Mouse (Mus musculus): ENCODE measurements around the gene Slc47a1. TPM values are rescaled to one million over a fixed set of nuclear protein-coding genes. Genes with fewer than 3 reads are reported as not detected.

Gene Slc47a1
- polyA plus RNA-seq, 1 experiment from 2014 or later, result not detected

GRCm38 (mm10) chr11:61295556-61295955 lies 82.6 kb downstream of the Slc47a1 start:
- 95% methylated on average over 2 of the region's 2 CpGs for WGBS
- no peaks in the 10 kb centered on the region for H3K27me3 ChIP-seq (ENCODE audit: control insufficient read depth, insufficient read depth, low read length)
- H3K9me3 ChIP-seq (ENCODE audit: control insufficient read depth, low read length), result no peaks in the 10 kb centered on the region
- no peak overlapping the region for H3K4me3 ChIP-seq (ENCODE audit: low read depth, low read length)
- no peak overlapping the region for H3K27ac ChIP-seq (ENCODE audit: low read depth, low read length)
- H3K36me3 ChIP-seq (ENCODE audit: control insufficient read depth, insufficient read depth, low read length), result no peaks in the 10 kb centered on the region
- ATAC-seq (ENCODE audit: low read depth), result no peak
- no peaks in the 10 kb centered on the region for H3K4me1 ChIP-seq (ENCODE audit: control insufficient read depth, insufficient read depth, low read length)
- no peak overlapping the region for H3K4me2 ChIP-seq (ENCODE audit: low read depth, low read length)
- H3K9ac ChIP-seq (replicated peaks; ENCODE audit: low read depth, low read length), result no peak overlapping the region

- H3K4me1 ChIP-seq (ENCODE audit: control insufficient read depth, insufficient read depth, low read length), result no peaks in the 10 kb centered on the region
- H3K9ac ChIP-seq (replicated peaks; ENCODE audit: low read depth, low read length), result no peak overlapping the region
- ATAC-seq (ENCODE audit: low read depth), result no peak
- H3K4me3 ChIP-seq (ENCODE audit: low read depth, low read length), result no peak overlapping the region
- H3K9me3 ChIP-seq (ENCODE audit: control insufficient read depth, low read length), result no peaks in the 10 kb centered on the region
- H3K27me3 ChIP-seq (ENCODE audit: control insufficient read depth, insufficient read depth, low read length), result no peaks in the 10 kb centered on the region
- 83% methylated on average over 3 of the region's 3 CpGs for WGBS
- no peak overlapping the region for H3K4me2 ChIP-seq (ENCODE audit: low read depth, low read length)
- no peaks in the 10 kb centered on the region for H3K36me3 ChIP-seq (ENCODE audit: control insufficient read depth, insufficient read depth, low read length)
- no peak overlapping the region for H3K27ac ChIP-seq (ENCODE audit: low read depth, low read length)
These were observed 83.7 kb downstream of the Slc47a1 start for GRCm38 (mm10) chr11:61294431-61294830.

Other genes starting within 250 kb of the Slc47a1 start
- 526 and 544 TPM in 2 replicates for gene Usp22, start 203.3 kb downstream of the Slc47a1 start, polyA plus RNA-seq (2014; fragmentation: Nextera tagmentation; extraction: Ambion mirVana)
- gene Aldh3a1, start 170.8 kb downstream of the Slc47a1 start, polyA plus RNA-seq (2014; fragmentation: Nextera tagmentation; extraction: Ambion mirVana), result not detected in 2 replicates
- gene Aldh3a2, start 110.9 kb downstream of the Slc47a1 start, polyA plus RNA-seq (2014; fragmentation: Nextera tagmentation; extraction: Ambion mirVana), result 29.1 and 36.9 TPM in 2 replicates
- not detected in 2 replicates for gene Slc47a2, start 35.5 kb downstream of the Slc47a1 start, polyA plus RNA-seq (2014; fragmentation: Nextera tagmentation; extraction: Ambion mirVana)
- 7.2 and 9.3 TPM in 2 replicates for gene Rnf112, start 75.8 kb upstream of the Slc47a1 start, polyA plus RNA-seq (2014; fragmentation: Nextera tagmentation; extraction: Ambion mirVana)
- 6.1 and 52.7 TPM in 2 replicates for gene Mfap4, start 107.1 kb upstream of the Slc47a1 start, polyA plus RNA-seq (2014; fragmentation: Nextera tagmentation; extraction: Ambion mirVana)
- gene Mapk7, start 116.1 kb upstream of the Slc47a1 start, polyA plus RNA-seq (2014; fragmentation: Nextera tagmentation; extraction: Ambion mirVana), result 52.8 and 65.7 TPM in 2 replicates
- gene B9d1, start 126.8 kb upstream of the Slc47a1 start, polyA plus RNA-seq (2014; fragmentation: Nextera tagmentation; extraction: Ambion mirVana), result 35.6 and 36.9 TPM in 2 replicates
- 69.7 and 74.8 TPM in 2 replicates for gene Epn2, start 201.3 kb upstream of the Slc47a1 start, polyA plus RNA-seq (2014; fragmentation: Nextera tagmentation; extraction: Ambion mirVana)